Mouse (Mus musculus): Measurements from ENCODE around the gene Tulp3. TPM values are rescaled to one million over a fixed set of nuclear protein-coding genes. Genes with fewer than 3 reads are reported as not detected.
A peak's percentile ranks its signal among the peaks of the same experiment; 100 is the strongest.

The Tulp3 gene
- total and polyA plus RNA-seq, 3 experiments, result 3.7 to 13.1 (median 5.5) TPM

DNA sequence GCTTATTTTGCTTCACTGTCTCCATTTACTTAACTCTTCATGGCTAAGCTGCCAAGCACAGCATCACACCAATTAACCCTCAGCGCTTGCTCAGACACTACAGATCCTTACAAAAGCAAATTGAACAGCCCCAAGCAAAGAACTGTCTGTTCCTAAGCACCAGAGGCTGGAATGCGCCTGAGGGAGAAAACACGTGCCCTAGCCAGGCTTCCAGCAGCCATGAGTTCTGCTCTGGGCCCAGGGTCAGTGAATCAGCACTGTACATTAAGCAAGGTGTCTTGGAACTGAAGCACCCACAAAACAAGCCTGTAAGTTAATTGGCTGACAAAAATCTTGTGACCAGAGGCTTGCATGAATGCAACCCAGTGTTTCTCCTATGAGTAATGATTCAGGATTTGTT lies 73.5 kb downstream of the Tulp3 start:
- no peak for DNase-seq (ENCODE audit: extremely low read depth)
- Histone ChIP-seq H3K9ac (ENCODE audit: insufficient read depth, low read depth) (no peak overlapping the region), H3K4me2 (ENCODE audit: insufficient read depth, low read depth, poor library complexity, severe bottlenecking) (no peak overlapping the region), H3K4me3 (replicated peaks in 1 of 3; ENCODE audit: low read depth in 2 of 3, low read length in 2 of 3, poor library complexity in 1 of 3) (no peak overlapping the region), H3K27ac (ENCODE audit: insufficient read depth, low read depth) (no peak overlapping the region), H3K79me2 (replicated peaks; ENCODE audit: control insufficient read depth, extremely low read depth, insufficient read depth, poor library complexity, severe bottlenecking) (no peaks in the 10 kb centered on the region), H3K4me1 (ENCODE audit: control insufficient read depth in 1 of 2, insufficient read depth in 2 of 2) (0 out of 4 replicates have a peak, but pooled peaks cover 0 to 3% of the 10 kb centered on the region in 2 experiments), H3K27me3 (replicated peaks) (no peaks in the 10 kb centered on the region), H3K9me3 (replicated peaks; ENCODE audit: low read length) (no peaks in the 10 kb centered on the region), H3K36me3 (replicated peaks in 1 of 2; ENCODE audit: control insufficient read depth in 1 of 2, insufficient read depth in 1 of 2, low read length in 1 of 2) (no peaks in the 10 kb centered on the region)
- in situ Hi-C loops (cut with MboI; ENCODE audit: low pct_ligation_motif_present, low pct_unique_long_range_greater_than_20kb, low sequenced_read_pairs) (no loop called here), dilution Hi-C loops (cut with MboI; ENCODE audit: extremely low pct_ligation_motif_present, extremely low pct_unique_long_range_greater_than_20kb, low sequenced_read_pairs) (no loop called here)
- no peak for TF ChIP-seq NRF1 (IDR thresholded peaks at IDR 0.05; ENCODE audit: low read depth, low read length)
- TF ChIP-seq ZKSCAN1 (IDR thresholded peaks at IDR 0.05; ENCODE audit: borderline replicate concordance, low read depth, low read length), result no peak
- no peak for TF ChIP-seq POLR2AphosphoS2 (IDR thresholded peaks at IDR 0.05; ENCODE audit: low read depth, low read length)
- no peak for TF ChIP-seq ZNF384 (IDR thresholded peaks at IDR 0.05; ENCODE audit: low read depth, low read length)
- no peak for TF ChIP-seq USF1 (IDR thresholded peaks at IDR 0.05; ENCODE audit: low read depth, low read length)
- no peak for TF ChIP-seq MYC (IDR thresholded peaks at IDR 0.05; ENCODE audit: low read depth, low read length)

GRCm38 (mm10) chr6:128280472-128281145 lies 75.0 kb downstream of the Tulp3 start:
- Histone ChIP-seq H3K4me2 (ENCODE audit: insufficient read depth, low read depth, poor library complexity, severe bottlenecking) (no peak overlapping the region), H3K27me3 (replicated peaks) (no peaks in the 10 kb centered on the region), H3K36me3 (replicated peaks in 1 of 2; ENCODE audit: control insufficient read depth in 1 of 2, insufficient read depth in 1 of 2, low read length in 1 of 2) (no peaks in the 10 kb centered on the region), H3K79me2 (replicated peaks; ENCODE audit: control insufficient read depth, extremely low read depth, insufficient read depth, poor library complexity, severe bottlenecking) (no peaks in the 10 kb centered on the region), H3K9ac (ENCODE audit: insufficient read depth, low read depth) (no peak overlapping the region), H3K4me3 (replicated peaks in 1 of 3; ENCODE audit: low read depth in 2 of 3, low read length in 2 of 3, poor library complexity in 1 of 3) (no peak overlapping the region), H3K27ac (ENCODE audit: insufficient read depth, low read depth) (no peak overlapping the region), H3K9me3 (replicated peaks; ENCODE audit: low read length) (no peaks in the 10 kb centered on the region), H3K4me1 (ENCODE audit: control insufficient read depth in 1 of 2, insufficient read depth in 2 of 2) (0 out of 4 replicates have a peak, but pooled peaks cover 0 to 3% of the 10 kb centered on the region in 2 experiments)
- in situ Hi-C loops (cut with MboI; ENCODE audit: low pct_ligation_motif_present, low pct_unique_long_range_greater_than_20kb, low sequenced_read_pairs) (no loop called here), dilution Hi-C loops (cut with MboI; ENCODE audit: extremely low pct_ligation_motif_present, extremely low pct_unique_long_range_greater_than_20kb, low sequenced_read_pairs) (no loop called here)
- DNase-seq (ENCODE audit: extremely low read depth), result peak; percentile 8
- no peak for TF ChIP-seq NELFE (IDR thresholded peaks at IDR 0.05; ENCODE audit: low read depth, low read length)
- no peak for TF ChIP-seq NRF1 (IDR thresholded peaks at IDR 0.05; ENCODE audit: low read depth, low read length)

- TF ChIP-seq USF2 (conservative IDR thresholded peaks at IDR 0.05; ENCODE audit: low read depth, low read length) (no peak), ELF1 (IDR thresholded peaks at IDR 0.05; ENCODE audit: low read depth, low read length) (no peak), SMC3 (IDR thresholded peaks at IDR 0.05; ENCODE audit: low read depth, low read length) (no peak)
- H3K9ac ChIP-seq (ENCODE audit: insufficient read depth, low read depth), result no peak overlapping the region
- H3K4me3 ChIP-seq (replicated peaks in 1 of 3; ENCODE audit: low read depth in 2 of 3, low read length in 2 of 3, poor library complexity in 1 of 3), result no peak overlapping the region
- no peaks in the 10 kb centered on the region for H3K36me3 ChIP-seq (replicated peaks in 1 of 2; ENCODE audit: control insufficient read depth in 1 of 2, insufficient read depth in 1 of 2, low read length in 1 of 2)
- H3K9me3 ChIP-seq (replicated peaks; ENCODE audit: low read length), result no peaks in the 10 kb centered on the region
- H3K79me2 ChIP-seq (replicated peaks; ENCODE audit: control insufficient read depth, extremely low read depth, insufficient read depth, poor library complexity, severe bottlenecking), result no peaks in the 10 kb centered on the region
- H3K27ac ChIP-seq (ENCODE audit: insufficient read depth, low read depth), result no peak overlapping the region
- dilution Hi-C loops (cut with MboI; ENCODE audit: extremely low pct_ligation_motif_present, extremely low pct_unique_long_range_greater_than_20kb, low sequenced_read_pairs), result no loop called here
- H3K27me3 ChIP-seq (replicated peaks), result no peaks in the 10 kb centered on the region
- H3K4me2 ChIP-seq (ENCODE audit: insufficient read depth, low read depth, poor library complexity, severe bottlenecking), result no peak overlapping the region
- in situ Hi-C loops (cut with MboI; ENCODE audit: low pct_ligation_motif_present, low pct_unique_long_range_greater_than_20kb, low sequenced_read_pairs), result no loop called here
- 0 out of 4 replicates have a peak, but pooled peaks cover 0 to 3% of the 10 kb centered on the region in 2 experiments for H3K4me1 ChIP-seq (ENCODE audit: control insufficient read depth in 1 of 2, insufficient read depth in 2 of 2)
- no peak for DNase-seq (ENCODE audit: extremely low read depth)
These were observed 76.0 kb downstream of the Tulp3 start for GRCm38 (mm10) chr6:128279608-128280007.
